Mouse (Mus musculus): ENCODE results near the gene Ifna2. TPM values are rescaled to one million over a fixed set of nuclear protein-coding genes. Genes with fewer than 3 reads are reported as not detected.

Gene Ifna2
- total RNA-seq, 4 experiments from 2014 or later = not detected

DNA sequence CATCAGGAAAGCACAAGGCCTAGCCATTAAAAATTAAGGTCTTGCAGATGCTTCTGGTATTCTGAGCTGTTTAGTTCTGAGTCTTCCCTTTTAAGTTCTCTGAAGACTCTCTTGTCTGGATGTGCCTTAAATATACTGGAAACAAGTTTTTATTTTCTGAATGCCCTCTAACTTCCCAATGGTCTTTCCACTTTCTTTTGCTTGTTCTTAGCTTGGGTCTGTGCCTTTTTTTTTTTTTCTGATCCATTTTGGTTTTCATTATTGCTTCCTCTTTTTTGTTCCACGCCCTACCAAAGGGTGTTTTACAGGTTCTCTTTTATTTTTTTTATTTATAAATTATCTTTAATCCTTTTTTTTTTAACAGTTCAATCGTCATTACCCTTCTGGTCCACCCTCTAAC lies 39.4 kb downstream of the Ifna2 start, which contains the start of gene Ifna13:
Gene Ifna13 (minus strand): TSS at position 101 of the 400 bp plus-strand sequence.
- DNase-seq = no peak

DNA sequence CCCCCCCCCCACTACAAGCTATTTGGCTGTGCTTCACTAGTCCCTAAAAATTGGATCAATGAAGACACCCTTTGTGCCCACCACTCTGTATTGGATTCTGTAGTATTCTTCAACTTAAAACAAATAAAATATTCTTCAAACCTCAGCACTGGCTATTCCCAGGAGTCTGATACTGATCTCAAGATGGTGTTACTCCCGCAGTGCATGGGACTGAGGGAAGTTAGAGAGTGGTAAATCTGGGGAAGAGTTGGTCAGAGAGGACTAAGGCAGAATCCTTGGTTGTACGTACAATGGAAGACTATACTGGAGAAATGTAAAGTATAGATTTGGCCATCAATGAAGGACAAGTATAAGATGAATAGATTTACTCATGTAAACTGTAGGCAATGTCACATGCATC lies 41.2 kb downstream of the Ifna2 start:
- no peak for DNase-seq

DNA sequence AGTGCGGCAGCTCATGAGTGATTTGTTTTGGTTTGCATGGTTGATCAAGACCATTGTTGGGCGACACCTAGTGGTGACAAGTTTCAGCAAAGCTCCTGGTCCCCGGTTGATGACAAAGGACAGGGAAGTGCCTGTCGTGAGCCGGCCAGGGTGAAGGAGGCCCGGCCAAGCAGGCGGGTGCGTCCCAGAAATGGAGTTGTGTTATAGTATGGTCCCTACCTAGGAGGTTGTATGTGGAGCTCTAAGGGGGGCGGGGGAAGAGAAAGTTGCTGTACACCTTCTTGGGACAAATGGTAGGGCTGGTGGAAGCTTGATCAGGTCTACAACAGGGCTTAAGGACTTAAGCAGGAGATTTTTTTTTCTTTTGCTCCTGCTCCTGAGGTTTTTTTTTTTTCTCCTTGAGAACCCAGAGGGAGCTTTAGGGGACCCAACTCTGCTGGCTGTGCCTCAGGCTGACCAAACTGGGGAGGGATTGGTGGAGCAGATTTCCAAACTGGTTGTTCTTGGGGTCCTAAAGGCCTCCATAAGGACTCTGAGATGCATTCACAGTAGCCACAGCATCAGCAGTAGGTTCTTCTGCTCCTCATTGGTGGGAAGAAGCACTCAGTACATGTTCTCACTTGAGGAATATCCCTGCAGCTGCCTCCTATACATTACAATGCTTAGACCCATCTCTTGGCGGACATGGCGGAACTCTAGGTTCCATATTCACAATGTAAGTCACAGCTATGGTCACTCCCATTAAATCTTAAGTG lies 42.5 kb downstream of the Ifna2 start:
- DNase-seq = peak; percentile 83

DNA sequence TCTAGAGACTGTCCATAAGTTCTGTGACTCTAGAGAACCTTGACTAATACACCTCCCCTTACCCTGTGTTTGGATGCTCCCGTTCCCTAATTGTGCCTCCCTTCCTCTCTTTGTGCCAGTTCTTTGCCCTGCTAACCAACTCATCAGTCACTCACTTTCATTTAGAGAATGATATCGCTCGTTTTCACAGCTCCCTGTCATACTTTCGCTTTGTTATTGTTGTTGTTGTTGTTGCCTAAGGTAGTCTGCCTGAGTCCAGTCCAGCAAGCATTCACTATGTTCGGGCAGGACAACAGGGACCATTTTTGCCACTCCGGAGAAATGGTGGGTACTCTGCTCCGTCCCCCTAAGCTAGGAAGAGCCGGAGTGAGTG lies 43.0 kb downstream of the Ifna2 start:
- no peak for DNase-seq

DNA sequence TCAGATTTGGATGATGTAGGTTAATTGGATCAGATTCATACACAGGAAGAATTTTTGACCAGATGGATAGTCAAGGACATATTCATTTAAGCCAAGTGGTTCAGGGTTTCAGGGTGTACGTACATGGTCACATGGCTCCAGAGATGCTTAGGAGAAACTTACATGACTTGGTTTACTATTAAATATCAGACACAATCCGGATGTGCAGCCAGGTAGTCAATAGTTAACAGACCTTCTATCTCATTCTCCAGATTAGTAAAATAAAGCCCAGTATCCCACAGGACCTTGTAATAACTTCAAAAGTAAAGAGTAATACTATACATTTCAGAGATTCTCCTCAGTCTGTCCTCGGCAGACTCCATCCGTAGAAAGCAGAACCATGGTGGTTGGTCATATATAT lies 49.4 kb downstream of the Ifna2 start, which contains the start of gene C87499:
Gene C87499 (minus strand): TSS at position 101 of the 400 bp plus-strand sequence.
- DNase-seq = no peak

Other genes with a start within 250 kb of the Ifna2 start
- gene Hacd4, start 245.0 kb downstream of the Ifna2 start, total RNA-seq (2022) = 1 to 10 TPM; 3.3 to 6.9 (median 5.0) TPM
- gene Ifnb1, start 161.1 kb downstream of the Ifna2 start, total RNA-seq (2022) = not detected
- not detected for gene Ifna15, start 125.7 kb downstream of the Ifna2 start, total RNA-seq (2022)
- not detected for gene Ifna14, start 112.1 kb downstream of the Ifna2 start, total RNA-seq (2022)
- gene Ifna9, start 91.5 kb downstream of the Ifna2 start, total RNA-seq (2022) = not detected
- not detected for gene Ifna12, start 80.5 kb downstream of the Ifna2 start, total RNA-seq (2022)
- gene C87499, start 49.5 kb downstream of the Ifna2 start, total RNA-seq (2022) = not detected
- not detected for gene Ifna13, start 39.5 kb downstream of the Ifna2 start, total RNA-seq (2022)
- not detected for gene Ifna16, start 7.0 kb downstream of the Ifna2 start, total RNA-seq (2022)
- gene Ifnab, start 7.4 kb upstream of the Ifna2 start, total RNA-seq (2022) = not detected
- gene Gm26566, start 37.9 kb upstream of the Ifna2 start, total RNA-seq (2022) = under 1 TPM; 0.67 to 0.92 (median 0.73) TPM
- 100 to 1,000 TPM in 1 of 4 experiments, 10 to 100 TPM in 3; 76.7 to 100 (median 91.0) TPM for gene Klhl9, start 38.6 kb upstream of the Ifna2 start, total RNA-seq (2022)
- gene Gm13271, start 71.0 kb upstream of the Ifna2 start, total RNA-seq (2022) = not detected
- gene Gm13283, start 76.2 kb upstream of the Ifna2 start, total RNA-seq (2022) = not detected
- gene Gm13290, start 89.9 kb upstream of the Ifna2 start, total RNA-seq (2022) = under 1 TPM in 1 of 4 experiments, not detected in 3; 0.46 TPM
- gene Gm13289, start 93.0 kb upstream of the Ifna2 start, total RNA-seq (2022) = not detected
- not detected for gene Gm13272, start 95.9 kb upstream of the Ifna2 start, total RNA-seq (2022)
- under 1 TPM in 1 of 4 experiments, not detected in 3; 0.49 TPM for gene Ifnz, start 98.2 kb upstream of the Ifna2 start, total RNA-seq (2022)
- not detected for gene Gm13276, start 101.8 kb upstream of the Ifna2 start, total RNA-seq (2022)
- not detected for gene Gm13277, start 104.7 kb upstream of the Ifna2 start, total RNA-seq (2022)
- not detected for gene Gm13278, start 107.6 kb upstream of the Ifna2 start, total RNA-seq (2022)
- gene Gm13275, start 110.6 kb upstream of the Ifna2 start, total RNA-seq (2022) = not detected
- not detected for gene Gm13279, start 113.5 kb upstream of the Ifna2 start, total RNA-seq (2022)
- gene Gm13285, start 115.8 kb upstream of the Ifna2 start, total RNA-seq (2022) = under 1 TPM in 1 of 4 experiments, not detected in 3; 0.24 TPM
- gene Gm13287, start 119.3 kb upstream of the Ifna2 start, total RNA-seq (2022) = not detected
- gene Gm13288, start 121.6 kb upstream of the Ifna2 start, total RNA-seq (2022) = not detected
- not detected for gene Ifna7, start 132.3 kb upstream of the Ifna2 start, total RNA-seq (2022)
- gene Ifna11, start 136.0 kb upstream of the Ifna2 start, total RNA-seq (2022) = not detected
- gene Ifna6, start 143.5 kb upstream of the Ifna2 start, total RNA-seq (2022) = not detected
- not detected for gene Ifna5, start 151.6 kb upstream of the Ifna2 start, total RNA-seq (2022)
- not detected for gene Ifna4, start 157.9 kb upstream of the Ifna2 start, total RNA-seq (2022)
- not detected for gene Ifna1, start 166.2 kb upstream of the Ifna2 start, total RNA-seq (2022)
- not detected for gene Ifne, start 196.3 kb upstream of the Ifna2 start, total RNA-seq (2022)